Mouse (Mus musculus) embryonic facial prominence, embryonic 14.5 days (tissue): ENCODE measurements around the gene Dgka. TPM values are rescaled to one million over a fixed set of nuclear protein-coding genes. Genes with fewer than 3 reads are reported as not detected.

ENCODE experiments used
- ATAC-seq: fragments of 200-750 bp; cut with Nextera tagmentation; 2 replicates; pipeline ENCODE4 v1.8.0; 2017; ENCODE audit warnings: low read depth, moderate number of reproducible peaks, moderate TSS enrichment
- DNase-seq: peaks from one replicate; pipeline ENCODE4 v3.0.0-alpha.2; 2015; ENCODE audit warnings: low spot score
- H3K27ac ChIP-seq: fragments of 300-500 bp; sonication (generic); replicated peaks from 2 replicates; pipeline ENCODE4 v1.5.1; 2014; ENCODE audit warnings: low read depth, mild to moderate bottlenecking, low read length, moderate library complexity
- H3K27me3 ChIP-seq: fragments of 300-500 bp; sonication (generic); replicated peaks from 2 replicates; pipeline ENCODE4 v1.6.1; 2014; ENCODE audit warnings: low read length; ENCODE audit not compliant: control insufficient read depth, insufficient read depth
- H3K36me3 ChIP-seq: fragments of 300-500 bp; sonication (generic); 2 replicates; pipeline ENCODE4 v1.6.1; 2014; ENCODE audit warnings: low read length, mixed read lengths; ENCODE audit not compliant: control insufficient read depth, insufficient read depth
- H3K4me1 ChIP-seq: fragments of 300-500 bp; sonication (generic); 2 replicates; pipeline ENCODE4 v1.6.1; 2014; ENCODE audit warnings: antibody characterized with exemption, low read length; ENCODE audit not compliant: control insufficient read depth, insufficient read depth
- H3K4me2 ChIP-seq: fragments of 300-500 bp; sonication (generic); 2 replicates; pipeline ENCODE4 v1.6.1; 2014; ENCODE audit warnings: low read depth, mild to moderate bottlenecking, low read length, moderate library complexity, mixed read lengths
- H3K4me3 ChIP-seq: fragments of 300-500 bp; sonication (generic); 2 replicates; pipeline ENCODE4 v1.5.1; 2014; ENCODE audit warnings: low read depth, mild to moderate bottlenecking, low read length
- H3K9ac ChIP-seq: fragments of 300-500 bp; sonication (generic); 2 replicates; pipeline ENCODE4 v1.6.1; 2014; ENCODE audit warnings: low read depth, mild to moderate bottlenecking, low read length, moderate library complexity, mixed read lengths
- H3K9me3 ChIP-seq: fragments of 300-500 bp; sonication (generic); 2 replicates; pipeline ENCODE4 v1.6.1; 2016; ENCODE audit warnings: low read length; ENCODE audit not compliant: control insufficient read depth
- WGBS: fragments of 180-500 bp; shearing (Covaris S2); extraction: QIAGEN DNeasy Blood & Tissue Kit; methylation state at CpG from one replicate; pipeline ENCODE4 v1.1.7; 2014; 5-methylcytosine and 5-hydroxymethylcytosine counted together
- polyA plus RNA-seq: library from polyadenylated mRNA; unstranded; fragments of >200 nt; fragmentation: Nextera tagmentation; extraction: Ambion mirVana; gene quantifications from 2 replicates; pipeline ENCODE4 v1.2.1, GENCODE M21; 2014

The Dgka gene
- polyA plus RNA-seq, 1 experiment from 2014 or later = 16.7 TPM

- Histone ChIP-seq H3K27ac (no peak overlapping the region), H3K4me3 (no peak overlapping the region), H3K9ac (no peak overlapping the region), H3K4me1 (peaks cover 5% of the 10 kb centered on the region; the same call in 1 of the 2 replicates), H3K9me3 (no peaks in the 10 kb centered on the region), H3K27me3 (no peaks in the 10 kb centered on the region), H3K36me3 (peaks cover 50% of the 10 kb centered on the region), H3K4me2 (no peak overlapping the region)
- no peak for ATAC-seq
- DNase-seq = no peak
- 82% methylated on average over 5 of the region's 5 CpGs for WGBS
Measured at GRCm38 (mm10) chr10:128699006-128699405, 45.6 kb downstream of the Dgka start.

- Histone ChIP-seq H3K4me1 (no peaks in the 10 kb centered on the region), H3K9ac (no peak overlapping the region), H3K36me3 (peaks cover 43% of the 10 kb centered on the region), H3K27me3 (no peaks in the 10 kb centered on the region), H3K4me3 (no peak overlapping the region), H3K4me2 (peak overlapping the region; percentile 62), H3K27ac (peak overlapping the region; percentile 74; the same call in 1 of the 2 replicates), H3K9me3 (no peaks in the 10 kb centered on the region)
- 84% methylated on average over 6 of the region's 6 CpGs for WGBS
- DNase-seq (no peak), ATAC-seq (no peak)
Measured at GRCm38 (mm10) chr10:128697072-128697725, 47.5 kb downstream of the Dgka start.

GRCm38 (mm10) chr10:128695992-128696807 lies 48.5 kb downstream of the Dgka start, which contains the start of gene Rab5b:
TSS of gene Rab5b (minus strand) at chr10:128696264.
- Histone ChIP-seq H3K9ac (peak within 1 kb of the TSS; percentile 94), H3K4me2 (peak within 1 kb of the TSS; percentile 87), H3K9me3 (no peaks in the 10 kb centered on the region), H3K36me3 (peaks cover 33% of the 10 kb centered on the region), H3K27ac (peak within 1 kb of the TSS; percentile 97), H3K4me1 (no peaks in the 10 kb centered on the region), H3K27me3 (no peaks in the 10 kb centered on the region), H3K4me3 (peak within 1 kb of the TSS; percentile 93)
- ATAC-seq (peak; percentile 98), DNase-seq (peak; percentile 100)
- under 1% methylated on average over 34 of the region's 40 CpGs for WGBS

- H3K4me3 ChIP-seq = peak overlapping the region; percentile 93
- H3K27ac ChIP-seq = peak overlapping the region; percentile 97
- peak overlapping the region; percentile 87 for H3K4me2 ChIP-seq
- no peaks in the 10 kb centered on the region for H3K9me3 ChIP-seq
- no peaks in the 10 kb centered on the region for H3K27me3 ChIP-seq
- DNase-seq (no peak), ATAC-seq (no peak)
- WGBS = under 1% methylated on average over 21 of the region's 22 CpGs
- H3K9ac ChIP-seq = peak overlapping the region; percentile 94
- no peaks in the 10 kb centered on the region for H3K4me1 ChIP-seq
- peaks cover 26% of the 10 kb centered on the region for H3K36me3 ChIP-seq
Measured at GRCm38 (mm10) chr10:128695411-128695991, 49.2 kb downstream of the Dgka start.

GRCm38 (mm10) chr10:128674469-128675008 lies 70.1 kb downstream of the Dgka start:
- H3K36me3 ChIP-seq = peaks cover 17% of the 10 kb centered on the region
- H3K4me2 ChIP-seq = peak overlapping the region; percentile 94
- DNase-seq = peak; percentile 70
- H3K9me3 ChIP-seq = no peaks in the 10 kb centered on the region
- peak overlapping the region; percentile 69 for H3K4me3 ChIP-seq
- 2% methylated on average over 9 of the region's 9 CpGs for WGBS
- H3K4me1 ChIP-seq = peaks cover 5% of the 10 kb centered on the region; the same call in 1 of the 2 replicates
- H3K27ac ChIP-seq = peak overlapping the region; percentile 73; the same call in 1 of the 2 replicates
- ATAC-seq = no peak
- H3K27me3 ChIP-seq = no peaks in the 10 kb centered on the region
- peak overlapping the region; percentile 71 for H3K9ac ChIP-seq

GRCm38 (mm10) chr10:128673763-128674468 lies 70.7 kb downstream of the Dgka start, which contains the start of gene Suox:
TSS of gene Suox (minus strand) at chr10:128674073.
- peak within 1 kb of the TSS; percentile 71 for H3K9ac ChIP-seq
- peaks cover 13% of the 10 kb centered on the region; the same call in 1 of the 2 replicates for H3K36me3 ChIP-seq
- WGBS = under 1% methylated on average over 43 of the region's 60 CpGs
- H3K9me3 ChIP-seq = no peaks in the 10 kb centered on the region
- H3K4me3 ChIP-seq = peak within 1 kb of the TSS; percentile 69
- H3K4me1 ChIP-seq = peaks cover 5% of the 10 kb centered on the region
- peak within 1 kb of the TSS; percentile 73; the same call in 1 of the 2 replicates for H3K27ac ChIP-seq
- no peaks in the 10 kb centered on the region for H3K27me3 ChIP-seq
- ATAC-seq (peak; percentile 94), DNase-seq (peak; percentile 94)
- peak within 1 kb of the TSS; percentile 94 for H3K4me2 ChIP-seq

- no peak overlapping the region for H3K9ac ChIP-seq
- no peak overlapping the region for H3K27ac ChIP-seq
- no peaks in the 10 kb centered on the region for H3K9me3 ChIP-seq
- WGBS = 88% methylated on average over 9 of the region's 9 CpGs
- DNase-seq (no peak), ATAC-seq (no peak)
- peaks cover 13% of the 10 kb centered on the region; the same call in 1 of the 2 replicates for H3K36me3 ChIP-seq
- no peaks in the 10 kb centered on the region for H3K27me3 ChIP-seq
- no peak overlapping the region for H3K4me2 ChIP-seq
- peaks cover 10% of the 10 kb centered on the region for H3K4me1 ChIP-seq
- no peak overlapping the region for H3K4me3 ChIP-seq
Measured at GRCm38 (mm10) chr10:128671148-128671547, 73.5 kb downstream of the Dgka start.
